Mouse (Mus musculus) urinary bladder, postnatal 36 days (tissue): ENCODE data around the gene Ddn.
"Not testable (repeated sequence)": the region's sequence is repeated elsewhere in the genome, so short reads cannot be mapped to it uniquely, and the experiment has no call there.

Source experiments
- DNase-seq, 2 experiments: peaks; one replicate each; pipeline ENCODE4 v3.0.0; 2022; ENCODE audit warnings: low spot score in 2 of 2, mixed read lengths in 1 of 2

Ddn gene

DNA sequence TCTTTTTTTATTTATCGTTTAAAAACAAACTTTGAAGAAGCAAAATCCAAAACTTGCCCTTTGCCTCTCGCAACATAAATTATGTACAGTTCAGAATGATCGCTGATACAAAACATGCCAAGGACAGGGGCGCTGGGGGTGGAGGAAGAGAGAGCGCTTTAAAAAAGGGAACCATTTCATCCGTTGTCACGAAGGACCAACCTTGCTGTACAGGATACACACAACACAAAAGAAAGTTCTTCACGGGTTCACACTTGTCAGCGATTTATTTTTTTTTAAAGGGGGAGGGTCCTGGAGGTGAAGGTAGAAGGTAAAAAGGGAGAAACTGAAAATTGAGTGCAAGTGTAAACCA lies 22.4 kb upstream of the Ddn start:
- DNase-seq, result no peak

GRCm38 (mm10) chr15:98830736-98831683 lies 21.7 kb upstream of the Ddn start, which contains the start of gene Prkag1:
TSS of gene Prkag1 (minus strand) at chr15:98831521.
- DNase-seq, result peak; percentile 97 to 98

DNA sequence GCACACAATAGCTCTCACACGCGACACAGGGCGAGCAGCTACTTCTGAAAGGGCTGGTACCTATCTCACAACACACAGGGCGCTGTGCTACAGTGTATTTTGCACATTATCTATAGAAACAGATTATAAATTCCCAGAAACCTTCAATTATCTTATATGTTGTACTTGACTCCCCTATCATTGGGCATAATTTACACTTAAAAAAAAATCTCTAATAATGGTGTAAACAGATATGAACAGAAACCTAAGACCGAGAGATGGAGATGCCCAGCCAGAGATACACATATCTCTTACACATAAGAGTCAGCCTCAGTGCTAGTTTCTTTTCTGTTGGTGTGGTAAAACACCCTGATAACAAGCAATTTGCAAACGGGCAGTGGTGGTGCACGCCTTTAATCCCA lies 18.3 kb upstream of the Ddn start:
- no peak for DNase-seq

GRCm38 (mm10) chr15:98823434-98823833 lies 14.1 kb upstream of the Ddn start:
- no peak for DNase-seq

GRCm38 (mm10) chr15:98822147-98822546 lies 12.9 kb upstream of the Ddn start:
- no peak for DNase-seq

DNA sequence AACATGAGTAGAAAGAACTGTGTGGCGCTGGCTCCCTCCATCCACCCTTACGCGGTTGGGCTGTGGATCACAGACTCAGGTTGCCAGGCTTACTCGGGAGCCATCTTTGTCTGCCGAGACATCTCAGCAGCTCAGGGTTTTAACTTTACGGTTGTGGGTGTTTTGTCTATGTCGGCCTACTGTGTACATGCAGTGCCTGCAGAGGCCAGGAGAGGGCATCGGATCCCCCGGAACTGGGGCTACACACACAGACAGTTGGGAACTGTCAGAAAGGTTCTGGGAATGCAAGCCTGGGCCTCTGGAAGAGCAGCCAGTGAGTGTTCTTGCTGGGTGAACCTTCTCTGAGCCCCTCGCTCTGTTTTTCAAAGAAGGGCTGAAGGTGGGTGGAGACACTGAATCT lies 12.1 kb upstream of the Ddn start:
- DNase-seq, result no peak

- no peak for DNase-seq
Observed at GRCm38 (mm10) chr15:98820937-98821336, 11.6 kb upstream of the Ddn start.

DNA sequence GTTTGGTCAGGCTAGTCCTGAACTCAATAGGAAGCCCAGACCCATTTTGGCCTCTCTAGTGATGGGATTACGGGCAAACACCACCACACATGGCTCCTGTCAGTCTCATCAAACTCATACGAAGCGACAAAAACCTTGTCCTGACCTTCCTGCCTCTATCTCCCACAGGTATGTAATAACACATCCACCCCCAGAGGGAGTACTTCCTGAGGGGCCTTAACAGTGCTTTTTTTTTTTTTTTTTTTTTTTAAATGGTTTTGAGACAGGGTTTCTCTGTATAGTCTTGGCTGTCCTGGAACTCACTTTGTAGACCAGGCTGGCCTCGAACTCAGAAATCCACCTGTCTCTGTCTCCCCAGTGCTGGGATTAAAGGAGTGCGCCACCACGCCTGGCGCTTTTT lies 8.9 kb upstream of the Ddn start:
- DNase-seq, result no peak

DNA sequence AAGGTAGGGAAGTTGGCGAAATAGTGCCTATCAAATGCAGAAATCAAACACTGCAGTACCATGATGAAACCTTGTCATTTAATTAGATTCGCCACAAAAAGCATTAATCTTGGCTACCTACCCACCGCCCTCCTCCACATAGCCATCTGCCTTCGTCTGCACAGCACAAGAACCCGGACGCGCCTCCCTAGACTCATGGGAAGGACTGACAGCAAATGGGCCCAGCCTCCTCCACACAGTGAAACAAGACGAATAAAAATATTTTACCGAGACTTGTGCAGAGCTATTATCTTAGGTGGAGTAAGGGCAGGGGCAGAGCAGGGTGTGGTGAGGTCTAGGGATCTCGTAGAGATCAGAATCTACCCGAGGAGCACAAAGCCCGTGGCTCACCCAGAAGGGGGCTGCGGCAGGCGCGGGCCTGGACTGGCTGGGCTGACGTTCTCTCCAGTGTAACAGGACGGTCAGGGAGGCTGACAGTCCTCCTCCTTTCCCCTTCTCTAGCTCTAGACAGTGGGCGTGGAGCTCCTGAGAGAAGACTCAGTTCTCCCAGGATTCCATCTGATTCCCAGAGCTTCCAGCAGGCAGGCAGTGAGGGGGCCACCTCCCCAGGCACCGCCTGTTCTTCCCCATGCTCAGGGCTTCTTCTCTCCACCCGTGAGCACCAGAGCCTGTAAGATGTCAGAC lies 3.6 kb upstream of the Ddn start:
- no peak for DNase-seq

GRCm38 (mm10) chr15:98810212-98810611 lies 922 bp upstream of the Ddn start:
- not testable (repeated sequence) for DNase-seq

DNA sequence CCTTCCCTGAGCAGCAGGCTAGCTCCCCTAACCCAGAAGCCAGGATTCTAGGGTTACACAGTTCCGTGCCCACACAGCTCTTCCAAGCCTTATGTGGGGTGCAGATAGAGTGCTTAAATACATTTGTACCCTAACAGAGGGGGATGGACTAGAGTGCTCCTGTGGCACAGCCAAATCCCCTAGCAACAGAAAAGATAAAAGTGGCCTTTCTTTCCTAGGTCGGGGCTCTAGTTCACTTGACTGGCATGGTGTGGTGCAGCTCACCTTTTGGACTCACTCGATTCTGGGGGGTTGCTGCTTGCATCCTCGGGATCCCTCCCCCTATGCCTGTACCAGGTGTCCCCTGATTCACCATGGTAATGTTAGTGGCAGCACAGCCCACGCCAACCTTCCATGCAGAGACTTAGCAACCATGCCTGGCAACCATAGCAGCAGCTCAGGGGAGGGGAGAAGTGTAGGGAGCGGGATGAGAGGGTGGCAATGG lies 597 bp downstream of the Ddn start:
- no peak for DNase-seq

- DNase-seq, result no peak
Observed at GRCm38 (mm10) chr15:98807895-98808650, 1.2 kb downstream of the Ddn start.

DNA sequence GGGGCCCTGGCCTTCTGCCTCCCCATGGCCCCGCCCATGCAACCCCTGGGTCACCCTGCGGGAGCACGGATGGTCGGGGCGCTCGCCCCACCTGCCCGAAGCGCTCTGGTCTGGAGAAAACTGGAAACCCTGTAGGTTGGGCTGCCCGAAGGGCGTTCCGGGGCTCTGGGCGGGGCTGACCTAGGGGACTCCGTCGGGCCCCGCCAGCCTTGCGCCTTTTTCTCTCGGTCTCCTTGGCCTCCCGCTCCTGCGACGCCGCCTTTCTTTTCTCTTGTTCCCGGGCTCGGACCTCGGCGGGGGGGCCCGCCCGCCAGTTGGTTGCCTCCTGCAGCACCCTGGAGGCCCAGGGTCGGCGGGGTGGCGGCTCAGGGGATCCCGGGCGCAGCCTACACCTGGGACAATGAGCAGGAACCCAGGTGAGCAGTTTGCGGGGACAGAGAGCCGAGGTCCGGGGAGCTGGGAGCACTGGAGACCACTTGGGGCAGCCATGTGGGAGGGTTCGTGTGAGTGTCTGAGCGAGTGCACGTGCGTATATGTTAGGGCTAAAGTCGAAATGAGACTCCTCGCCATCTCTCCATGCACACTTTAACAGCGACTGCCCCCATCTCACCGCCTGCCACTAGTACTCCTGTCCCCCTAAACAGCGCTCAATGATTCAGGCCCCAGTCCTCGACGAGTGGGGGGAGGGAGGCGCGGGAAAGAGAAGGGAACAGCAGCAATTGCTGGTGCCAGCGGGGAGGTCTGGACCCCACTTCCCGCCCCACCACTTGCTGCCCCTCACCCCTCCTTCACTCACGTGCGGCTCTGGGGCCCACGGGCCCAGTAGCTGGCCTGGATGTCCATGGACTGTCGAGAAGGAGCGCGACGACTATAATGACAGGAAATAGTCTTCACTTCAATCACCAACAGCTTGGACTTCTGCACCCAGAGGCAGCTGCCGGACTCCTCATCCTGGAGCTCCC lies 2.2 kb downstream of the Ddn start:
- no peak for DNase-seq

DNA sequence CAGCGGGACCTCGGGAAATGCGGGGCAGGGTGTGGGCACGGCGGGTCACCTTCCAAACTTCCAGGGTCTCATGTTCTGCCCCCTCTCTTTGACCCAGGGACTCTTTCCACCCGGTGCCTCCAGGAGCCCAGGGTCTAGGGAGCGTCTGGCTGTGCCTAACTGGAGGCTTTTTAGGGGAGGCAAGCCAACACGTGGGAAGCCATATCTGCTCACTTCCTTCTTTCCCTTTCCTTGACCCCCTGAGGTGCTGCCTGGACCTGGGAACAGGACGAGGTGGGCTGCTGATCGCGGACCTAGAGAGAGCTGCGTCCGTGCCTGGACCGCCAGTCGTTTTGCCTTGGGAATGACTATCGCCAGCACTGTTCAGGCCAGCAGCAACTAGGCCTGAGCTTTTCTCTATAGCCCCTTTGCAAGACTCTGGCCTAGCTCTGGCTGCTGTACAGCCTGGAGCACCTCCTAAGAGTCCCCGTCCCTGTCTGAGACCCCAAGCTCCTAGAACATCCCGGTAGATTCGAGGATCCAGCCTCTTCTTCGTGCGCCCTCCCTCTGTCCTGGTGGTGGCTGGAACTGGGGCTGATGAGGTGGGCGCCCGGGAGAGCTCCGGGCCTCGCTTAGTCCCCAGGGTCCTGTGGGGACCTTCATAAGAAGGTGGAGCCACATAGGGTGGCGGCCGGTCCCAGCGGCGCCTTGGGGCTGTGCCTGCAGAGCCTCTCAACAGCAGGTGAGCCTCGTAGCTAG lies 3.0 kb downstream of the Ddn start:
- no peak for DNase-seq

DNA sequence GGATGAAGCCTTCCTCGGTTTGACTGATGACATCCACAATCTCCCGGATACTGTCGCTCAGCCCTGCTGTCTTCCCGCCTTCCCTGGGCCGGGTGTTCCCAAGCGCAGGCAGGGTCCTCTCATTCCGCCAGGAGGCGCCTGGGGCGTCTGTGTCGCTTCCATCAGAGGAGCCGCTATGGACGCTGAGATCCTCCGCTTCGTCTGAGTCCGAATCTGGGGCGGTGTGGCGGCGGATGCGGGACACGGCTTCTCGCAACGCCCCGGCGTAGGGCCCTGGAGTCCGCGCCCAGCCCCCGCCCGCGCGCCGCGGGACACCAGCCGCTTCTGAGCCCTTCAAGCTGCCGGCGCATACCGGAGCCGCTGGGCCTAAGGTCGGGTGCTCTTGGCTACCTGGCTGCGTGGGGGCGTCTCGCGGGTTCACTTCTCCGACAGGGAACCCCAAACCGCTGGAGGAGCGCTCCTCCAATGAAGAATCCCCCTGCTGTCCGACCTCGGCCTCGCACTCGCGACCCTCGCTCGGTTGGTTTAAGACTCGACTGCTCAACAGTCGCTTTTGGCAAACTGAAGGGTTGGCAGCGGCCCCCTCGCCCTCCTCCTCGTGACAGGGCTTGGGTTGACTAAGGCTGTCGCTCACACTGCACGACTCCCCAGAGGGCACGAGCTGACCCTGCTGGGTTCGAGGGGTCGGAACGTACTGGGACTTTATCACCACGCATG lies 3.8 kb downstream of the Ddn start:
- DNase-seq, result peak; percentile 46 to 69

GRCm38 (mm10) chr15:98804054-98804453 lies 5.2 kb downstream of the Ddn start:
- DNase-seq, result peak; percentile 74 to 80

DNA sequence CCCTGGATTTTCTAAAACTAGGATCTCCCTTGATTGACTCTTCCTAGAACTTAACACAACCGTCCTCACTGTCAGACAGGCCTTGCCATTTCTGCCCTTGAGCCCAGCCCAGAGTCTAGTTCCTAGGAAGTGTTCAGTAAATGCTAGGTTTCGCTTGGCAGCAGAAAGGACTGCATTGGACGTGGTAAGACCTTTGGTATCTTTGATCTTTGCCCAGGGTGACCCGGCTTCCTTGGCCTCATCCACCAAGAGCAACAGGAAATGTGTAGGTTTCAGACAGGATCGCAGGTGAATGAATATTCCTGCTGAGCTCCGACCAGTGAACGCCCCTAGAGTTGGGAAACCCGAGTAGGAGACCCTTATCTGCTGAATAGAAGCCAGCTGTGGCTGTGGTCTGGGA lies 6.4 kb downstream of the Ddn start:
- DNase-seq, result no peak

- peak; percentile 65 to 77 for DNase-seq
Observed at GRCm38 (mm10) chr15:98799396-98799795, 9.9 kb downstream of the Ddn start.

DNA sequence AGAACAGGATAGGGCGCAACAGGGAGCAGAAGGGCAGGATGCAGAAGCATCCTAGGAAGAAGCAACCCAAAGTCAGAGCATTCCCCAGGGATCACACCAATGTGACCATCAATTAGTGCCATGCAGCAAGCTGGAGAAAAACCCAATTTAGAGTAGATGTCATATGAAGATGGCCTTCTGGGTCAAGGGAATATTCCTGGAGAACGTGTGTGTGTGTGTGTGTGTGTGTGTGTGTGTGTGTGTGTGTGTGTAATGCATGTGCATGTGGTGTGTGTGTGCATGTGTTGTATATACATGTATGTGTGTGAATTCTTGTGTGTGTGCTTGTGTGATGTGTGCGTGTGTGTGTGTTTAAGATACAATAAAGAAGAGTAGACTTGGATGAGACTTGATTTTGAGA lies 10.4 kb downstream of the Ddn start:
- no peak for DNase-seq
